Mouse (Mus musculus) c-Kit-positive CD71-positive TER-119-negative erythroid progenitor cells, embryonic 14.5 days (primary cell): ENCODE results near the gene Eva1a.

ENCODE experiments used
- DNase-seq: peaks from one replicate; pipeline ENCODE4 v3.0.0-alpha.2; 2013; ENCODE audit warnings: low read depth

Eva1a gene

DNA sequence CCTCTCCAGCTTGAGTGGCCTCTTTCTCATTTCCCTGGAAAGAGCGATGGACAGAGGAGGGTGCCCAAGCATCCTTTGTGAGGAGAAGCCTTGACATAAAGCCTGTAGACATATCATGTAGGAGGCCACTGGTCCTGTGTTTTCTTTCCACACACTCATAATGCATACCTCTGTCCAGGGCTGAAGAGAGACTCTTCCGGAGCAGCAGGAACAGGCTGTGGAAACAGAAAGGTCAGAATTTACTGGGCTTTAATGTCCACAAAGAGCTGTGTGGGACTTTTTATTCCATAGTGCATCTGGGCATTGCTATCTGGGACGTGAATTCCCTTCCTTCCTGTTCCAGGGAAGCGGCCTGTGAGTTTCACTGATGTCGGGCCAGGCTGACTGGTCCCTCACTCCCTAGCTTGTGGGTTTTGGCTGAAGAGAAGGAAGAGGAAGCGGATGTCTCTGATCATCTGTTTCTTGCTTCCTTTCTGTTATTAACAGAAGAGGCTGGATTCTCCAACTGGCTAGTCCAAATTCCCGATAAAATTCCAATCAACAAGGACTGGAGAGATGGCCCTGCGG is 25.8 kb downstream of the Eva1a start:
- DNase-seq = no peak

DNA sequence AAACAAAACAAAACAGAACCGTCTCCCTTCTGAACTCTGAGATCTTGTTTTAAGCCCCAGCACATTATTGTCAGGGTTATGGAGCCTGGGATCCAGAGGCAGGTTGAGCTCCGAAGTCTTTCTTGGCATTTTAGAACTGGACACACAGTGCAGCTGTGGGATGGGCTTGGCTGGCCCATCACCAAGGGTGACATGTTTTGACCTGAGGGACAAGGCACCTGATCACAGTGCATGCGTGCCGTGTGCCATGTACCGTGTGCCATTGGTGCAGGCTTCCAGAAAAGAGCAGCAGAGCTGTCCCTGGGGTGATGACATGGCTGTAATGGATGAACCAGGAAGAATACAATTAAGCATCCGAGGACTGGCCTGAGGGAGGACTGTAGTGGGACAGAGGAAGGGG is 29.6 kb downstream of the Eva1a start:
- no peak for DNase-seq

DNA sequence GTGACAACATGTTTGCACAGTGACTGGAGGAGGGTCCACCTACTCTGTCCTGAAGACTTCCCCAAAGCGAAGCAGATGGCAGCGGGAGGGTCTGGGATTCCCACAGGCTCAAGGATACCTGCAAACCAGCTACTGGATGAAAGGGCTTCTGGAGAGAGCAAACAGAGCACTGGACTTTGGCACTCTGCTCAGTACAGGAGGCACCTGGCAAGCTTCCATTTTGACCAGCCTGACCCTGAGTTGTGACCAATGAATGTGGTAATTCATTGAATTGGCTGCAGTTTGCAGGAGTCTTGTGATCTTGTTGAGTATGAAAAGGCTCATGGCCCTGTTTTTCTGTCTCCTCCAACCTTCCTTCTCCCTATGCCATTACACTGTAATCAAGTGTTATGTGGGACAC is 32.2 kb downstream of the Eva1a start:
- no peak for DNase-seq

DNA sequence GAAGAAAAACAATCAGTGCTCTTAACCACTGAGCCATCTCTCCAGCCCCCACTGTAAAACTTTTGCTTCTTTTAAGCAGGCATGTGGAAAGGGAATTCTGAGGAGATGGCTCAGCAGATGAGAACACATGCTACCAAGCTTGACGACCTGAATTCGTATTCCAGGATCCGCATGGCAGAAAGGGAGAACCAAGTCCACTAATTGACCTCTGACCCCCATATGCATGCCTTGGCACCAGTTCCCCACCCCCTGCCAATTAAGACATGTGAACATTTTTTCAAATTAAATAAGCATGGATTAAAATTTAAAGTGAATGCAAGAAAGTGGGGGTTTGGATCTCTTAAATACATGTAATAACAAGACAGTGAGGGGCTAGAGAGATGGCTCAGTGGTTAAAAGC is 32.7 kb downstream of the Eva1a start:
- DNase-seq = no peak

DNA sequence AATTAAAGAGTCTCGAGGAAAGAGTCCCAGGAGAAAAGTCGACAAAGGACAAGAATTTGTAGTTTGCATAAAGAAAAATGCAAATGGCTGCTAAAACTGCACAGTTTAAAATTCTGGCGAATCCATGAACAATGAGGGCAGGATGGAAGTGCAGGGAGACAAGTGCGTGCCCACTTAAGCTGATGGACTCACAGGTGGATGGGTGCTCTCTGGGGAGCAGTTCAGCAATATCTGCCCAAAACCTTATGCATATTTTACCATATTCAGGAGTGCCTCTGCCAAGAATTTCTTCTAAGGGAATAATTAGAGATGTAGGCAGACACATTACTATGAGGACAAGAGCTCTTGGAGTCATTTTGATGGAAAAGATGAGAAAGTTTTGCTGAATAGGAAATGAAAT is 35.5 kb downstream of the Eva1a start:
- no peak for DNase-seq

DNA sequence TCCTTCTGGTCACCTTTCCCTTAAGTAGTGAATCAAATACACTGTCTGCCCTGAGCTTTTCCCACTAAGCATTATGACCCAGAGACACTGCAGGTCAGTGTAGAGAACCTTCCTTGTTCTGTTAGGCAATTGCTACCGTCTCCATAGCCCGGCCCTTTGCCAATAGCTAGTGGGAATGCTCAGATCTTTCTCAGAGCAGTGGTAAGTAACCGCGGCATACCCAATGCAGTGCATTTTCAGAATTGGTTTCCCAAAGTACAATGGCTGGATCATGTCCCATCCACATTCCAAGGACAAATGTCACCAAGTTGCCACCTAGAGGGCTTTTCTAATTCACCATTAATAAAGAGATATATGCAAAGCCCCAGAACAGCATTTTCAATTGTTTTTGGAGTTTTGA is 38.0 kb downstream of the Eva1a start:
- no peak for DNase-seq

DNA sequence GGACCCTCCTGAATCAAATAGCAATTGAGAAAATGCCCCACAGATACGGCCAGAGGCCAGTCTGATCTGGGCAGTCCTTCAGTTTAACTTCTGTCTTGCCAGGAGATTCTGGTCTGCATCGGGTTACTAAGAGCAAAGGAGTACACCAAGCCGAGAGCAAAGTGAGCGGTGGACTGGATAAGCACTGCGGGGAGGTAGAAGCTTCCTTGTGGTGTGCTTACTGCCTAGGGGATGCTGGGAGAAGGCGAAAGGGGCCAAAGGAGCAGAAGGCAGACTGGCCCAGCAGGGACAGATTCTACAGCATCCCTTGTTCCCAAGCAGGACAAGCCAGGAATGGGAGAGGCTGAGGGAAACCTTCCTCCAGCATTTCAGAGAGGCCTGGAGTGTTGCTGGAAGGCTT is 42.8 kb downstream of the Eva1a start:
- no peak for DNase-seq

DNA sequence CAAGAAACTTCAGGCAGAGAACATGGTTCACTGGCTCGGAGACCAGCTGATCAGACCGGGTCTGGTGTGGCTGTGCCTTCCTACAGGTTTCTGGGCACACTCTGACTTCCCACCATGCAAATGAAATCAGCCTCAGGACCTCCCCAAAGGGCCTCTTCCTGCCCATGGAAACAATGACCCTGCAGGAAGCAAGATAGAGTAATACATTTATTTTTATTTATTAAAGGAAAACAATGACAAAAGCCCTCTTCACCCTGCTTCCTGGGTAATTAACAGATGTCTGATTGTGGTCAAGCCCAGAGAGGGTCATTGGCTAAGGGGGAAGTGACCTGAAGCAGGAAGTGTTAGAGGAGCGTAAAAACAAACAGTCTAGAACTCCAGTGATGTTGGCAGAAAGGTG is 43.4 kb downstream of the Eva1a start:
- no peak for DNase-seq

DNA sequence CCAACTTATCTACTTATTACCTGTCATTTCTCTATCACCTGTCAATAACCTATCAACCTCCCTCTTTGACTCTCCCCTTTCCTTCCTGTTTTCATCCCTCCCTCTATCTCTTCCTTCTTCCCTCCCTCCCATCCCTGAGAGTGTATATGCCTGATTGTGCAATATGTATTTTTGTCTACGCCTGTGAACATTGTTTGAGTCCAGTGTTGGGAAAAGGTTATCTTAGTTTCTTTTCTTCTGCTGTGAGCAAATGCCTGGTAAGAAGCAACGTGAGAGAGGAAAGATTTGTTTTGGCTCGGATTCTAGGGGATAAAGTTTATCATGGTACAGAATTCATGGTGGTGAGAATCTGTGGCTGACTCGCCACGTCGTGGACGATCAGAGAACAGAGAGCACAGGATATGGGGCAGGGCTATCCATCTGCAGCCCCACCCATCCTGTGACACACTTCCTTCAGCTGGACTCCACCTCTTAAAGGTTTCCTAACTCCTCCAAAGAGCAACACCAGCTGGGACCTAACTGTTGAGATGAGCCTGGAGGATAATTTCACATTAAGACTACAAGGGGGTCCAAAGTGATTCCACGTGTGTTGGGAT is 44.6 kb downstream of the Eva1a start:
- no peak for DNase-seq

DNA sequence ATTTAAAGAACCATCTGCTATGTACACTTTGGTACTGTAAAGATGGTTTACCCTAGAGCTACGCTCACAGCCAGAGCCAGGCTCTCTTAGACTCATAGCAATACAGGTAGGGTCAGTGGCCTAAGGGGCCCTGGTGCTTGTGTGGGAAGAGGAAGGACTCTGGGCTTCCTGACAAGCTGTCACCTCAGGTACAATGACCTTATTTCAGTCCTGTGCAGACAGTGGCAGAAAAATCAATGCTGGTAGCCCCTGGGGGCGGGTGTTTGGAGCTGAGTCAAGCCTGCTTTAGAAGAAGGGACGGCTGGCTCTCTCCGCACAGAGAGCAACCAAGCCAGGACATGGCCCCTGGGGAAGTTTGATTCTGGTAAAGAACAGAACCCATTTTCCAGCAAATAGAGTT is 47.3 kb downstream of the Eva1a start:
- DNase-seq = no peak

DNA sequence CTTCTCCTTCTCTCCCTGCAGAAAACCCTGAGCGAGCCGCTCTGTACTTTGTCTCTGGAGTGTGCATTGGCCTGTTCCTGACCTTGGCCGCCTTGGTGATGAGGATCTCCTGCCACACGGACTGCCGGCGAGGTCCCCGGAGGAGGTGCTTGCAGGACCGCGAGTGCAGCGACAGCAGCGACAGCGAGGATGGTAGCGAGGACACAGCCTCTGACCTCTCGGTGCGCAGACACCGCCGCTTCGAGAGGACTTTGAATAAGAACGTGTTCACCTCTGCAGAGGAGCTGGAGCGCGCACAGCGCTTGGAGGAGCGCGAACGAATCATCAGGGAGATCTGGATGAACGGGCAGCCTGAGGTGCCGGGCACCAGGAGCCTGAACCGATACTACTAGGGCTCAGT is 50.9 kb downstream of the Eva1a start:
- DNase-seq = no peak

DNA sequence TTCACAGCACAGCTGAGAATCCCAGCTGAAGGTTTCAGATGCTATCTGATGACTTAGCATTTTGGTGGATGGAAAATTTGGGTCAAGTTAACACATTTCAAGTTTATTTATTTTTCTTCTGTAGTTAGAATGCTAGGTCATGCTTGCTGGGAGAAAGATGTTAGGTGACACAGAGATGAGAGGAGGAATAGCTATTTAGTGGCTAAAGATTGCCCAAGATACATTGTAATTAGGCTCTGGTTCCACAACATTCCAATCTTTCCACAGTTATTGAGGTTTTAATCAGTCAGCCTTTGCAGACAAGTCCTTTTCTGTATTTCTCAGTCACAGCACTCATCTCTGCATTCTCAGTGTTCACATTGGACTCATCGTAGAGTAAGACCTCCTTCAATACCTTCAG is 56.9 kb downstream of the Eva1a start:
- no peak for DNase-seq

DNA sequence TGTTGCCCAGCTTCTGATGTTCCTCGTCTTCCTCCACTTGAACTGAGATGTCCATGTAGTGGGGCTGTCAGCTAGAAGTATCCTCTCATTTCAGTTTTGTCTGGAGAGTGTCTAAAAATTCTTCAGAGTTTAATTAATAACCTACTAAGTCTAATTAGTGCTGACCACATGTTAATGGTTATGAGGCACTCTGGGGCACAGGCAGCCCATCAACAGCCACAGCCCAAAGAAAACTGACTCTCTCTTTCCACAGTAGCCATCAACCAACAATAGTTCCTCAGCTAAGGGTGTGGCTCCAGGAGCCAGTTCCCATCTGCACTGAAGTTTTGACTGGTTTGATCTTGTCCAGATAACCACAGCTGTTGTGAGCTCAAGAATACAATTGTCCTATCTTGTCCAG is 57.6 kb downstream of the Eva1a start:
- DNase-seq = no peak

DNA sequence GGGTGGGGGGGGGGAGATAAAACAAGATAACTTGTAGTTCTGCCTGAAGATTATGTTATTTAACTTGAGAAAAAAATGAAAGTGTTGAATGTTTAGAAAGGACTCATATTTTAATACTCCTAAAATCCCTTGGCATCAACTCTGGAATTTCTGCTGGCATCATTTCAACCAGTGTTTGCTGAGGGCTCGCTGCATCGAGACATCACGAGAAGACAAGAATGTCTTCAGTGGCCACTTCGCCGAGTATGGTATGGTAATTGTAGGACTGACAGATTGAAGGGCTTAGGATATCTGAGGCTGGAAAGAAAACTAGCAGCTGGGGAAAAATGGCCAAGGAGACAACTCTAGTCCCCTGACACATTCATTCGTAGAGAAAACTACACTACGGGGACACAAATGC is 69.6 kb downstream of the Eva1a start:
- DNase-seq = no peak

DNA sequence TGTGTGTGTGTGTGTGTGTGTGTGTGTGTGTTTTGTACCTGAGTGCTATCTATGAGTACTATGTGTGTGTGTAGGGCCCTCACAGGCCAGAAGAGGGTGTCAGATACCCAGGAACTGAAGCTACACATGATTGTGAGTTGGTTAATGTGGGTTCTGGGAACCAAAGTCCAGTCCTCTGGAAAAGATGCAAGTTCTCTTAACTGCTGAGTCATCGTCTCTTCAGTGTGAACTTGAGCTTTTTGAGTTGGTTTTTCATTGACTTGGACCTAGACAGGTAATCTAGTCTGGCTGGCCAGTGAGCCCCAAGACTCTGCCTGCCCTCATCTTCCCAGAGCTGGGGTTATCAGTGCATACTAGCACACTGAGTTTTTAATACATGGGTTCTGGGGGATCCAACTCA is 70.3 kb downstream of the Eva1a start:
- DNase-seq = no peak

DNA sequence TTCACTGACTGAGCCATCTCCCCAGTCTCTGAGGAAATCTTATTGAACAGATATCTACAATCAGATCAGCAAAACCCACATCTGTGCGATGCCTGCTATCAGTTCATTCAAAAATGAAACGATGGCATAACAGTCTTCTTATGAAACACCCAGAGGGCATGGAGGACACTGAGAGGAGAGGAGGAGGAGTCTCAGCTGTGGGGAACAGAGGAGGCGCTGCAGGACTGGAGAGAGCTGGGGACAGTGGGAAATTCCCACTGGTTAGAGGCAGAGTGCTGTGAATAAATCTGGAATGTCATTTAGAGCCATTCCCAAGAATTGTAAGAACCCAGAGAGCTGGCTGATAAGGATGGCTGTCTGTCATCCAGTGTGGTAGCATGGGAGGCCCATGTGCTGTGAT is 70.7 kb downstream of the Eva1a start:
- no peak for DNase-seq

DNA sequence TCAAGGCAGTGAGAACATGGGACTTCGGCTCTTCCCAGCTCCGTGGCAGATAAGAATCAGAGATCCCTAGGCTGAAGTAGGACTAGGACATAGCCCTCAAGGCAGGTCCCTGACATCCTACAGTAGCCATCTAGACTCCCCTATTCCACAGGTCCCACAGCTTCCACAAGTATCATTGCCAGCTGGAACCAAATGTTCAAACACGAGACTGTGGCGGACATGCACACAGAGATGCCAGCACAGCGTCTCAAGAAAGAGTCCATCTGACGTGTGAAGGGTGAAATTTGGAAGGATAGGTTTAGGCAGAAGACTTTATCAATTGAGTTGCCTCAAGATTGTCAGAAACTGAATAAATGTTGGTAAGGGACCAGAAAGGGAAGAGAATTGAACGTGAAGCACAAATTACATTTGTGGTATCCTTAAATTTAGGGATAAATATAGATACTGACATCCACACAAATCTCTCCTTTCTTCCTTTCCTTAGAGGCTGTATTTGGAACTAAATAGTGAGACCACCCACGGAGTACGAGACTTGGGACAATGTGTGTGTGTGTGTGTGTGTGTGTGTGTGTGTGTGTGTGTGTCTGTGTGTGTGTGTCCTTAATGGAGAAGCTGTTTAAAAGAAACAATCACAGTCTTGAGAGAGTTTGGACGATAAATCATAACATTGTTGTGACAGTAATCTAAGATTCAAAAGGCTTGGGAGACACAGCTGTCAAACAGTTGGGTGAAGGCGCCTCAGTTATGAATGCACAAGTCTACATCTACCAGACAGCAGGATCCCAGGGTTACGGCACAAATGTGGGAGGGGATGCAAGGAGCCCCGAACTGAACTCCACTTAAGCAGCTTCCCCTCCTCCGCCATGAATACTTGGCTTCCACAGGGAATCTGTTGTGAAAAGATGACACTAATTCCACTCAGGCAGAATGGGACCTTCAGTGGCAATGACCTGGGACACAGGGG is 71.6 kb downstream of the Eva1a start:
- DNase-seq = no peak

DNA sequence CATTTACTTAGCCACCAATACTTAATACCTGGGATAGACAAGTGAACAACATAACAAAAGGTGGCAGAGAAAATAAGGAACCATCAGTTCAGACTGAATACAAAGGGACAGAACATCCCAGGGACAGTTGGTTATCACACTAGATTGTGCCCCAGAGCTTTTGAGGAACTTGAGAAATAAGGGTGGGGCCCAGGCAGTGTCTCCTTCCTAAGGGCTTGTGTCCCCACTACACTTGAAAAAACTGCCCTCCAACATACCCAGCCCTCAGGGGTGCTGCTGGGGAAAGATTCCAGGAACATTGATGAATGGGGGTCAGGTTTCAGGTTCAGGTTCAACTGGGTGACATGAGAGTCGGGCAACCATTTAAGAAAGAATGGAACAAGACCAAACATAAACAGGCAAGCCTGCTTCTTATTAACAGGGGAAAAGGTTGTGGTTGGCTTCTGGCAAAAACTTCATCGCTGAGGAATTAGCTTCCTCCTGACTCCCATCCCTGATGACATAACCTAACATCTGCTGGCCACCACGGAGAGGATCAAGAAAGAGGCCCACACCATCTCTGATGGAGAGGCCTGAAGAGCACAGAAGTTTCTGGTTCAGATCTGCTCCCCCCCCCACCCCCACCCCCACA is 74.6 kb downstream of the Eva1a start:
- no peak for DNase-seq

DNA sequence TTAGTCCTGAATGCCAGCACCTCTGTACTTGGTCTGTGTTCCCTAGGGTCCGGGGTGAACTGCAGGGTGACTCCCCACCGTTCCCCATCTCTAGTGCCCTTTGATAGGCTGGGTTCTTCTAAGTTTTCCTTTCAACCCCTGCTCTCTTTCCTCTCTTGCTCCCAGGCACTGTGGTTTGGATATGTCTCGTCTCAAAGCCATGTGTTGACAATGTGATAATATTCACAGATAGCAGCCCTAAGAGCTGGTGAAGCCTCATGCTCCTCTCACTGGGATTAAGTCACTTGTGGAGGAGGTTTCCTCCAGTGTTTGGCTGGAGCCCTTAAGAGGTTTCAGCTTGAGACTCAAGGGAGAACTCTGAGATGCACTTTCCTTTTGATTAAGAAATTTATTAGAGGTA is 75.3 kb downstream of the Eva1a start:
- no peak for DNase-seq

DNA sequence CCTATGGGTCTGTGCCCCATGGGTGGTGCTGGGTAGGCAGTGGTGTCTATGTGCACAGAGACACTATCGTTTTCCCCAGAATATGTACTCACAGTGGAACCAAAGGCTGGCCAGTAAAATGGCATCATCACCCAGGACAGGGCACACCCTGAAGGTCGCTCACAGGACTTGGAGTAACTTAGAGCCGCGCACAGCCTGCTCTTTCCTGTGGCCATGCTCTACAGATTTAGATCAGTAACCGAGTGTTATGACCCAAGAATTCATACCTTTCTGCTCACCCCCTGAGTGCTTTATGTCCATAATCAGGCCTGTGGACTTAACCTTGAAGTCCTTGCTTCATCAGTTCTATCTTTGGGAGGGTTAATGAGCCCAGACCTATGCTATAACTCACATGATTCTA is 77.0 kb downstream of the Eva1a start:
- DNase-seq = no peak

DNA sequence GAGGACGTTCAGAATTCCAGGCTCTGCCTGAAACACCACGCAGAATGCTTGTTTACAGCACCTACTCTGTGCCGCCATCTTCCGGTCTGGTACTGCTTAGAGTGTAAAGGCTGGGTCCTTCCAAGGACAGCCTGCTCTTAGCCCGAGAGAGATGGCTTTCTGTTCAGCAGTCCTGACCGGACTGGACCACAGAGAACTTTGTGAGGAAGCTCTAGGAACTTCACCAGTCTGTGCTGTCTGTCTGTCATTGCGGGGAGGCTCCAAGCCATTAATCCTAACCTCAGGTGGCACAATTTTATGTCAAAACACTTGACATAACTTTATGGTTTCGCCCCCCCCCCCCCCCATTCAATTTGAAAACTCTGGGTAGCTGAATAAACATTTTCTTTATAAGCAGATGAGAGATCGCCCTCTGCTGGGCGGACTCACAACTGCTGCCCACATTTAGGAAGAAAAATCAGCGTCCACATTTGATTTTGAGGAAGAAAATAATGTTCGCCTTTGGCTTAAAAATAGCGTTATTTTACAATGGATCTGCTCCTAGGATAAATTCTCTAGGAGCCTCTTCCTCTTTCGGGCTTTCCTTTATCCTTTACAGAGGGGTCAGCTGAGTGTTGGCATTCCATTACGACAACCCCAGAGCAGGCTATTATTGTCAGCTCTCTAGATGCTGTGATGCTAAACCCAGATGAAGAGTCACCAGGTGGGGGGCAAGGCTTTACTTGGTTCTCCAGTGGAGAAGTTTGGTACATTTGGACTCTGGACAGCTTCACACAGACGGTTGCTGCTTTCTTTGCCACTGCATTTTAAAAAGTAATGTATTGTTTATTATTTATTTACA is 78.7 kb downstream of the Eva1a start:
- DNase-seq = no peak

DNA sequence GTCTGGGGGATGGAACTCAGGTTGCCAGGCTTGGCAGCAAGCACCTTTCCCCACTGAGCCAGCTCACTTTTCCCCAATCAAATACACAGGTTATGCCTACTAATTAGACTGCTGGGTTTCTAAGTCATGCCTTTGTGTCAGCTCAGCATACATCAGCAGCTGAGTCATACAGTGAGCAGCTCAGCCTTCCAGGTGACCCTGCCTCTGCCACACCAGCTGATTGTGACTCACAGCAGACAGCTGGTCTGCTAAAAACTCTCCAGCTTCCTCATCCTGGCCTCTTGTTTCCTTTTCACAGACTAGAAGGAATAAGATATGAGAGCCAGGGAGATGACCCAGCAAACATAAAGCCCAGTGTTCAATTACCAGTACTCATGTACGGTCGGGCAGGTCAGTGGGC is 84.3 kb downstream of the Eva1a start:
- no peak for DNase-seq
